Mouse (Mus musculus): ENCODE measurements around the gene Rhoh. TPM values are rescaled to one million over a fixed set of nuclear protein-coding genes. Genes with fewer than 3 reads are reported as not detected.

The Rhoh gene
- polyA plus RNA-seq, 1 experiment from 2014 or later: 1.7 TPM

- no peak overlapping the region for H3K4me2 ChIP-seq (ENCODE audit: low read depth, low read length)
- ATAC-seq (ENCODE audit: low read depth) (no peak), DNase-seq (ENCODE audit: low spot score) (no peak)
- H3K36me3 ChIP-seq (ENCODE audit: control insufficient read depth, insufficient read depth, low read length): no peaks in the 10 kb centered on the region
- no peak overlapping the region for H3K27ac ChIP-seq (replicated peaks; ENCODE audit: low read depth, low read length)
- no peak overlapping the region for H3K4me3 ChIP-seq (ENCODE audit: low read depth, low read length)
- no peaks in the 10 kb centered on the region for H3K9me3 ChIP-seq (ENCODE audit: control insufficient read depth, low read length)
- WGBS: 84% methylated on average over 6 of the region's 6 CpGs
- H3K4me1 ChIP-seq (ENCODE audit: control insufficient read depth, insufficient read depth, low read length): no peaks in the 10 kb centered on the region
- H3K9ac ChIP-seq (ENCODE audit: low read depth, low read length): no peak overlapping the region
- no peaks in the 10 kb centered on the region for H3K27me3 ChIP-seq (replicated peaks; ENCODE audit: control insufficient read depth, insufficient read depth, low read length)
Observed at GRCm38 (mm10) chr5:65895121-65895692, 34.2 kb downstream of the Rhoh start.

GRCm38 (mm10) chr5:65895764-65896163 lies 34.8 kb downstream of the Rhoh start:
- Histone ChIP-seq H3K4me3 (ENCODE audit: low read depth, low read length) (no peak overlapping the region), H3K9me3 (ENCODE audit: control insufficient read depth, low read length) (no peaks in the 10 kb centered on the region), H3K27me3 (replicated peaks; ENCODE audit: control insufficient read depth, insufficient read depth, low read length) (no peaks in the 10 kb centered on the region), H3K36me3 (ENCODE audit: control insufficient read depth, insufficient read depth, low read length) (no peaks in the 10 kb centered on the region), H3K9ac (ENCODE audit: low read depth, low read length) (no peak overlapping the region), H3K27ac (replicated peaks; ENCODE audit: low read depth, low read length) (no peak overlapping the region), H3K4me1 (ENCODE audit: control insufficient read depth, insufficient read depth, low read length) (no peaks in the 10 kb centered on the region), H3K4me2 (ENCODE audit: low read depth, low read length) (no peak overlapping the region)
- no peak for ATAC-seq (ENCODE audit: low read depth)
- DNase-seq (ENCODE audit: low spot score): no peak
- WGBS: 80% methylated on average over 7 of the region's 7 CpGs

- Histone ChIP-seq H3K4me1 (ENCODE audit: control insufficient read depth, insufficient read depth, low read length) (no peaks in the 10 kb centered on the region), H3K36me3 (ENCODE audit: control insufficient read depth, insufficient read depth, low read length) (no peaks in the 10 kb centered on the region), H3K4me3 (ENCODE audit: low read depth, low read length) (no peak overlapping the region), H3K27ac (replicated peaks; ENCODE audit: low read depth, low read length) (no peak overlapping the region), H3K9me3 (ENCODE audit: control insufficient read depth, low read length) (0 out of 2 replicates have a peak, but pooled peaks cover under 1% of the 10 kb centered on the region), H3K4me2 (ENCODE audit: low read depth, low read length) (no peak overlapping the region), H3K27me3 (replicated peaks; ENCODE audit: control insufficient read depth, insufficient read depth, low read length) (no peaks in the 10 kb centered on the region), H3K9ac (ENCODE audit: low read depth, low read length) (no peak overlapping the region)
- ATAC-seq (ENCODE audit: low read depth): no peak
- no peak for DNase-seq (ENCODE audit: low spot score)
- 87% methylated on average over 2 of the region's 2 CpGs for WGBS
Observed at GRCm38 (mm10) chr5:65897731-65898130, 36.7 kb downstream of the Rhoh start.

GRCm38 (mm10) chr5:65898683-65899082 lies 37.7 kb downstream of the Rhoh start:
- ATAC-seq (ENCODE audit: low read depth): no peak
- DNase-seq (ENCODE audit: low spot score): no peak

GRCm38 (mm10) chr5:65900113-65900512 lies 39.1 kb downstream of the Rhoh start:
- no peak for ATAC-seq (ENCODE audit: low read depth)
- 91% methylated on average over 6 of the region's 6 CpGs for WGBS

More at GRCm38 (mm10) chr5:65898683-65899082, 37.7 kb downstream of the Rhoh start:
- no peaks in the 10 kb centered on the region for H3K4me1 ChIP-seq (ENCODE audit: control insufficient read depth, insufficient read depth, low read length)
- no peaks in the 10 kb centered on the region for H3K36me3 ChIP-seq (ENCODE audit: control insufficient read depth, insufficient read depth, low read length)
- no peak overlapping the region for H3K27ac ChIP-seq (replicated peaks; ENCODE audit: low read depth, low read length)
- H3K4me2 ChIP-seq (ENCODE audit: low read depth, low read length): no peak overlapping the region
- H3K4me3 ChIP-seq (ENCODE audit: low read depth, low read length): no peak overlapping the region
- H3K9me3 ChIP-seq (ENCODE audit: control insufficient read depth, low read length): peaks cover 10% of the 10 kb centered on the region; the same call in 1 of the 2 replicates
- H3K9ac ChIP-seq (ENCODE audit: low read depth, low read length): no peak overlapping the region
- no peaks in the 10 kb centered on the region for H3K27me3 ChIP-seq (replicated peaks; ENCODE audit: control insufficient read depth, insufficient read depth, low read length)
- WGBS: 77% methylated on average over 3 of the region's 3 CpGs

GRCm38 (mm10) chr5:65900862-65901265 lies 39.9 kb downstream of the Rhoh start:
- Histone ChIP-seq H3K27me3 (replicated peaks; ENCODE audit: control insufficient read depth, insufficient read depth, low read length) (no peaks in the 10 kb centered on the region), H3K9ac (ENCODE audit: low read depth, low read length) (no peak overlapping the region), H3K4me3 (ENCODE audit: low read depth, low read length) (no peak overlapping the region), H3K9me3 (ENCODE audit: control insufficient read depth, low read length) (peaks cover 28% of the 10 kb centered on the region), H3K36me3 (ENCODE audit: control insufficient read depth, insufficient read depth, low read length) (no peaks in the 10 kb centered on the region), H3K27ac (replicated peaks; ENCODE audit: low read depth, low read length) (no peak overlapping the region), H3K4me2 (ENCODE audit: low read depth, low read length) (no peak overlapping the region), H3K4me1 (ENCODE audit: control insufficient read depth, insufficient read depth, low read length) (no peaks in the 10 kb centered on the region)
- DNase-seq (ENCODE audit: low spot score) (peak; percentile 79), ATAC-seq (ENCODE audit: low read depth) (peak; percentile 88)
- 39% methylated on average over 7 of the region's 7 CpGs for WGBS

More at GRCm38 (mm10) chr5:65900113-65900512, 39.1 kb downstream of the Rhoh start:
- H3K4me2 ChIP-seq (ENCODE audit: low read depth, low read length): no peak overlapping the region
- no peaks in the 10 kb centered on the region for H3K27me3 ChIP-seq (replicated peaks; ENCODE audit: control insufficient read depth, insufficient read depth, low read length)
- no peaks in the 10 kb centered on the region for H3K4me1 ChIP-seq (ENCODE audit: control insufficient read depth, insufficient read depth, low read length)
- H3K4me3 ChIP-seq (ENCODE audit: low read depth, low read length): no peak overlapping the region
- H3K9me3 ChIP-seq (ENCODE audit: control insufficient read depth, low read length): peaks cover 23% of the 10 kb centered on the region
- H3K27ac ChIP-seq (replicated peaks; ENCODE audit: low read depth, low read length): no peak overlapping the region
- no peak for DNase-seq (ENCODE audit: low spot score)
- H3K9ac ChIP-seq (ENCODE audit: low read depth, low read length): no peak overlapping the region
- no peaks in the 10 kb centered on the region for H3K36me3 ChIP-seq (ENCODE audit: control insufficient read depth, insufficient read depth, low read length)

GRCm38 (mm10) chr5:65901868-65902418 lies 40.9 kb downstream of the Rhoh start:
- ATAC-seq (ENCODE audit: low read depth) (no peak), DNase-seq (ENCODE audit: low spot score) (no peak)
- no peaks in the 10 kb centered on the region for H3K27me3 ChIP-seq (replicated peaks; ENCODE audit: control insufficient read depth, insufficient read depth, low read length)
- H3K4me1 ChIP-seq (ENCODE audit: control insufficient read depth, insufficient read depth, low read length): no peaks in the 10 kb centered on the region
- WGBS: 93% methylated on average over 10 of the region's 10 CpGs
- H3K36me3 ChIP-seq (ENCODE audit: control insufficient read depth, insufficient read depth, low read length): no peaks in the 10 kb centered on the region
- no peak overlapping the region for H3K9ac ChIP-seq (ENCODE audit: low read depth, low read length)
- no peak overlapping the region for H3K4me3 ChIP-seq (ENCODE audit: low read depth, low read length)
- no peak overlapping the region for H3K4me2 ChIP-seq (ENCODE audit: low read depth, low read length)
- peaks cover 34% of the 10 kb centered on the region for H3K9me3 ChIP-seq (ENCODE audit: control insufficient read depth, low read length)
- H3K27ac ChIP-seq (replicated peaks; ENCODE audit: low read depth, low read length): no peak overlapping the region

GRCm38 (mm10) chr5:65902811-65903210 lies 41.8 kb downstream of the Rhoh start:
- no peaks in the 10 kb centered on the region for H3K4me1 ChIP-seq (ENCODE audit: control insufficient read depth, insufficient read depth, low read length)
- H3K4me2 ChIP-seq (ENCODE audit: low read depth, low read length): no peak overlapping the region
- no peak overlapping the region for H3K9ac ChIP-seq (ENCODE audit: low read depth, low read length)
- ATAC-seq (ENCODE audit: low read depth) (no peak), DNase-seq (ENCODE audit: low spot score) (no peak)
- H3K9me3 ChIP-seq (ENCODE audit: control insufficient read depth, low read length): peaks cover 34% of the 10 kb centered on the region
- 94% methylated on average over 9 of the region's 9 CpGs for WGBS
- no peak overlapping the region for H3K4me3 ChIP-seq (ENCODE audit: low read depth, low read length)
- H3K27ac ChIP-seq (replicated peaks; ENCODE audit: low read depth, low read length): no peak overlapping the region
- no peaks in the 10 kb centered on the region for H3K27me3 ChIP-seq (replicated peaks; ENCODE audit: control insufficient read depth, insufficient read depth, low read length)
- no peaks in the 10 kb centered on the region for H3K36me3 ChIP-seq (ENCODE audit: control insufficient read depth, insufficient read depth, low read length)

GRCm38 (mm10) chr5:65904476-65904875 lies 43.5 kb downstream of the Rhoh start:
- 94% methylated on average over 4 of the region's 4 CpGs for WGBS
- no peak overlapping the region for H3K4me3 ChIP-seq (ENCODE audit: low read depth, low read length)
- H3K9ac ChIP-seq (ENCODE audit: low read depth, low read length): no peak overlapping the region
- H3K4me2 ChIP-seq (ENCODE audit: low read depth, low read length): no peak overlapping the region
- H3K27ac ChIP-seq (replicated peaks; ENCODE audit: low read depth, low read length): no peak overlapping the region
- H3K9me3 ChIP-seq (ENCODE audit: control insufficient read depth, low read length): peaks cover 34% of the 10 kb centered on the region
- no peaks in the 10 kb centered on the region for H3K4me1 ChIP-seq (ENCODE audit: control insufficient read depth, insufficient read depth, low read length)
- DNase-seq (ENCODE audit: low spot score): no peak
- ATAC-seq (ENCODE audit: low read depth): no peak
- no peaks in the 10 kb centered on the region for H3K36me3 ChIP-seq (ENCODE audit: control insufficient read depth, insufficient read depth, low read length)
- no peaks in the 10 kb centered on the region for H3K27me3 ChIP-seq (replicated peaks; ENCODE audit: control insufficient read depth, insufficient read depth, low read length)
